Mouse (Mus musculus): Measurements from ENCODE around the gene Tfe3. TPM values are rescaled to one million over a fixed set of nuclear protein-coding genes. Genes with fewer than 3 reads are reported as not detected.
A peak's percentile ranks its signal among the peaks of the same experiment; 100 is the strongest.

Tfe3 gene
- polyA plus RNA-seq, 1 experiment from 2014 or later: 21.7 TPM

- Histone ChIP-seq H3K27me3 (ENCODE audit: control insufficient read depth, insufficient read depth, low read length) (no peaks in the 10 kb centered on the region), H3K9me3 (ENCODE audit: control insufficient read depth, low read length) (no peaks in the 10 kb centered on the region), H3K36me3 (ENCODE audit: control insufficient read depth, insufficient read depth, low read length) (no peaks in the 10 kb centered on the region), H3K9ac (ENCODE audit: low read depth, low read length) (no peak overlapping the region), H3K27ac (ENCODE audit: low read depth, low read length) (no peak overlapping the region), H3K4me3 (ENCODE audit: low read depth, low read length) (no peak overlapping the region), H3K4me1 (replicated peaks; ENCODE audit: control insufficient read depth, insufficient read depth, low read length) (no peaks in the 10 kb centered on the region), H3K4me2 (replicated peaks; ENCODE audit: low read depth, low read length) (no peak overlapping the region)
- ATAC-seq (ENCODE audit: low FRiP score) (no peak), DNase-seq (ENCODE audit: low spot score) (no peak)
- 87% methylated on average over 12 of the region's 12 CpGs for WGBS
Observed at GRCm38 (mm10) chrX:7725841-7726240, 36.5 kb upstream of the Tfe3 start.

- Histone ChIP-seq H3K4me2 (replicated peaks; ENCODE audit: low read depth, low read length) (no peak overlapping the region), H3K4me3 (ENCODE audit: low read depth, low read length) (no peak overlapping the region), H3K4me1 (replicated peaks; ENCODE audit: control insufficient read depth, insufficient read depth, low read length) (no peaks in the 10 kb centered on the region), H3K9me3 (ENCODE audit: control insufficient read depth, low read length) (no peaks in the 10 kb centered on the region), H3K9ac (ENCODE audit: low read depth, low read length) (no peak overlapping the region), H3K27me3 (ENCODE audit: control insufficient read depth, insufficient read depth, low read length) (no peaks in the 10 kb centered on the region), H3K36me3 (ENCODE audit: control insufficient read depth, insufficient read depth, low read length) (no peaks in the 10 kb centered on the region), H3K27ac (ENCODE audit: low read depth, low read length) (no peak overlapping the region)
- ATAC-seq (ENCODE audit: low FRiP score) (no peak), DNase-seq (ENCODE audit: low spot score) (no peak)
- WGBS: 91% methylated on average over 13 of the region's 13 CpGs
Observed at GRCm38 (mm10) chrX:7727176-7727575, 35.2 kb upstream of the Tfe3 start.

- ATAC-seq (ENCODE audit: low FRiP score) (peak; percentile 94), DNase-seq (ENCODE audit: low spot score) (peak; percentile 72)
- Histone ChIP-seq H3K27ac (ENCODE audit: low read depth, low read length) (no peak within 1 kb of the TSS), H3K4me1 (replicated peaks; ENCODE audit: control insufficient read depth, insufficient read depth, low read length) (no peaks in the 10 kb centered on the region), H3K9me3 (ENCODE audit: control insufficient read depth, low read length) (no peaks in the 10 kb centered on the region), H3K27me3 (ENCODE audit: control insufficient read depth, insufficient read depth, low read length) (no peaks in the 10 kb centered on the region), H3K4me3 (ENCODE audit: low read depth, low read length) (peak within 1 kb of the TSS; percentile 41), H3K36me3 (ENCODE audit: control insufficient read depth, insufficient read depth, low read length) (no peaks in the 10 kb centered on the region), H3K9ac (ENCODE audit: low read depth, low read length) (peak within 1 kb of the TSS; percentile 40), H3K4me2 (replicated peaks; ENCODE audit: low read depth, low read length) (peak within 1 kb of the TSS; percentile 44)
- whole genome bisulfite sequencing: 14% methylated on average over 42 of the region's 42 CpGs
Observed at GRCm38 (mm10) chrX:7728215-7728921, 34.0 kb upstream of the Tfe3 start, which contains the start of gene Praf2. Gene Praf2 (plus strand): TSS chrX:7728439.

GRCm38 (mm10) chrX:7728922-7729265 lies 33.5 kb upstream of the Tfe3 start:
- 38% methylated on average over 4 of the region's 4 CpGs for WGBS
- ATAC-seq (ENCODE audit: low FRiP score): no peak; the same call in 1 of the 2 replicates
- peak overlapping the region; percentile 40 for H3K9ac ChIP-seq (ENCODE audit: low read depth, low read length)
- H3K27ac ChIP-seq (ENCODE audit: low read depth, low read length): no peak overlapping the region
- H3K4me3 ChIP-seq (ENCODE audit: low read depth, low read length): peak overlapping the region; percentile 41
- H3K36me3 ChIP-seq (ENCODE audit: control insufficient read depth, insufficient read depth, low read length): no peaks in the 10 kb centered on the region
- peak; percentile 19 for DNase-seq (ENCODE audit: low spot score)
- no peaks in the 10 kb centered on the region for H3K27me3 ChIP-seq (ENCODE audit: control insufficient read depth, insufficient read depth, low read length)
- H3K9me3 ChIP-seq (ENCODE audit: control insufficient read depth, low read length): no peaks in the 10 kb centered on the region
- H3K4me2 ChIP-seq (replicated peaks; ENCODE audit: low read depth, low read length): peak overlapping the region; percentile 44
- no peaks in the 10 kb centered on the region for H3K4me1 ChIP-seq (replicated peaks; ENCODE audit: control insufficient read depth, insufficient read depth, low read length)

- DNase-seq (ENCODE audit: low spot score) (peak; percentile 71), ATAC-seq (ENCODE audit: low FRiP score) (no peak)
- H3K4me3 ChIP-seq (ENCODE audit: low read depth, low read length): 0 out of 2 replicates have a peak overlapping the region, but pooled peaks have one; percentile 10
- no peaks in the 10 kb centered on the region for H3K9me3 ChIP-seq (ENCODE audit: control insufficient read depth, low read length)
- no peaks in the 10 kb centered on the region for H3K4me1 ChIP-seq (replicated peaks; ENCODE audit: control insufficient read depth, insufficient read depth, low read length)
- H3K27me3 ChIP-seq (ENCODE audit: control insufficient read depth, insufficient read depth, low read length): no peaks in the 10 kb centered on the region
- H3K36me3 ChIP-seq (ENCODE audit: control insufficient read depth, insufficient read depth, low read length): no peaks in the 10 kb centered on the region
- no peak overlapping the region for H3K9ac ChIP-seq (ENCODE audit: low read depth, low read length)
- H3K27ac ChIP-seq (ENCODE audit: low read depth, low read length): no peak overlapping the region
- no peak overlapping the region for H3K4me2 ChIP-seq (replicated peaks; ENCODE audit: low read depth, low read length)
- WGBS: 22% methylated on average over 21 of the region's 26 CpGs
Observed at GRCm38 (mm10) chrX:7733571-7734156, 28.7 kb upstream of the Tfe3 start.

- Histone ChIP-seq H3K4me3 (ENCODE audit: low read depth, low read length) (no peak overlapping the region), H3K9ac (ENCODE audit: low read depth, low read length) (no peak overlapping the region), H3K36me3 (ENCODE audit: control insufficient read depth, insufficient read depth, low read length) (no peaks in the 10 kb centered on the region), H3K27ac (ENCODE audit: low read depth, low read length) (no peak overlapping the region), H3K4me2 (replicated peaks; ENCODE audit: low read depth, low read length) (no peak overlapping the region), H3K27me3 (ENCODE audit: control insufficient read depth, insufficient read depth, low read length) (no peaks in the 10 kb centered on the region), H3K4me1 (replicated peaks; ENCODE audit: control insufficient read depth, insufficient read depth, low read length) (no peaks in the 10 kb centered on the region), H3K9me3 (ENCODE audit: control insufficient read depth, low read length) (no peaks in the 10 kb centered on the region)
- ATAC-seq (ENCODE audit: low FRiP score) (no peak), DNase-seq (ENCODE audit: low spot score) (no peak)
- WGBS: 77% methylated on average over 14 of the region's 14 CpGs
Observed at GRCm38 (mm10) chrX:7739336-7740081, 22.9 kb upstream of the Tfe3 start.

- H3K9ac ChIP-seq (ENCODE audit: low read depth, low read length): no peak overlapping the region
- DNase-seq (ENCODE audit: low spot score) (no peak), ATAC-seq (ENCODE audit: low FRiP score) (no peak)
- WGBS: 73% methylated on average over 10 of the region's 10 CpGs
- H3K4me3 ChIP-seq (ENCODE audit: low read depth, low read length): no peak overlapping the region
- H3K4me2 ChIP-seq (replicated peaks; ENCODE audit: low read depth, low read length): no peak overlapping the region
- no peak overlapping the region for H3K27ac ChIP-seq (ENCODE audit: low read depth, low read length)
- no peaks in the 10 kb centered on the region for H3K9me3 ChIP-seq (ENCODE audit: control insufficient read depth, low read length)
- no peaks in the 10 kb centered on the region for H3K36me3 ChIP-seq (ENCODE audit: control insufficient read depth, insufficient read depth, low read length)
- H3K27me3 ChIP-seq (ENCODE audit: control insufficient read depth, insufficient read depth, low read length): no peaks in the 10 kb centered on the region
- no peaks in the 10 kb centered on the region for H3K4me1 ChIP-seq (replicated peaks; ENCODE audit: control insufficient read depth, insufficient read depth, low read length)
Observed at GRCm38 (mm10) chrX:7740082-7740819, 22.1 kb upstream of the Tfe3 start.

GRCm38 (mm10) chrX:7741103-7741502 lies 21.3 kb upstream of the Tfe3 start:
- no peaks in the 10 kb centered on the region for H3K36me3 ChIP-seq (ENCODE audit: control insufficient read depth, insufficient read depth, low read length)
- no peaks in the 10 kb centered on the region for H3K27me3 ChIP-seq (ENCODE audit: control insufficient read depth, insufficient read depth, low read length)
- H3K9me3 ChIP-seq (ENCODE audit: control insufficient read depth, low read length): no peaks in the 10 kb centered on the region
- ATAC-seq (ENCODE audit: low FRiP score) (no peak), DNase-seq (ENCODE audit: low spot score) (no peak)
- no peak overlapping the region for H3K27ac ChIP-seq (ENCODE audit: low read depth, low read length)
- H3K4me2 ChIP-seq (replicated peaks; ENCODE audit: low read depth, low read length): no peak overlapping the region
- H3K9ac ChIP-seq (ENCODE audit: low read depth, low read length): no peak overlapping the region
- no peak overlapping the region for H3K4me3 ChIP-seq (ENCODE audit: low read depth, low read length)
- WGBS: 76% methylated on average over 5 of the region's 5 CpGs
- H3K4me1 ChIP-seq (replicated peaks; ENCODE audit: control insufficient read depth, insufficient read depth, low read length): no peaks in the 10 kb centered on the region
